Mouse (Mus musculus) layer of hippocampus, postnatal 25 days (tissue): ENCODE results near the gene Sh2d4b. TPM values are rescaled to one million over a fixed set of nuclear protein-coding genes. Genes with fewer than 3 reads are reported as not detected.

Experiments
- DNase-seq, 2 experiments: peaks; one replicate each; pipeline ENCODE4 v3.0.0; 2022; ENCODE audit warnings: mixed read lengths in 2 of 2, low spot score in 1 of 2; ENCODE audit errors: extremely low spot score in 1 of 2
- total RNA-seq, 2 experiments: library from RNA; stranded (reverse); gene quantifications; 2 replicates each; pipeline ENCODE4 v1.2.3; 2021

Sh2d4b gene
- total RNA-seq, 2 experiments from 2014 or later = 1.7 to 1.8 TPM

- DNase-seq = no peak
Observed at GRCm38 (mm10) chr14:40908763-40909162, 15.7 kb upstream of the Sh2d4b start.

- DNase-seq = no peak
Observed at GRCm38 (mm10) chr14:40906770-40907169, 13.7 kb upstream of the Sh2d4b start.

- DNase-seq = no peak
Observed at GRCm38 (mm10) chr14:40905813-40906212, 12.7 kb upstream of the Sh2d4b start.

GRCm38 (mm10) chr14:40902307-40903055 is 9.4 kb upstream of the Sh2d4b start:
- no peak for DNase-seq

- no peak for DNase-seq
Observed at GRCm38 (mm10) chr14:40900267-40900666, 7.2 kb upstream of the Sh2d4b start.

GRCm38 (mm10) chr14:40897916-40898315 is 4.8 kb upstream of the Sh2d4b start:
- DNase-seq = no peak

- DNase-seq = no peak
Observed at GRCm38 (mm10) chr14:40895681-40896080, 2.6 kb upstream of the Sh2d4b start.

- DNase-seq = peak; percentile 90 to 92
Observed at GRCm38 (mm10) chr14:40894576-40895247, 1.6 kb upstream of the Sh2d4b start.

GRCm38 (mm10) chr14:40893884-40894283 is 818 bp upstream of the Sh2d4b start:
- DNase-seq = no peak

- DNase-seq = no peak
Observed at GRCm38 (mm10) chr14:40892326-40892825, 690 bp downstream of the Sh2d4b start.

- DNase-seq = no peak
Observed at GRCm38 (mm10) chr14:40891506-40891905, 1.6 kb downstream of the Sh2d4b start.

- DNase-seq = no peak
Observed at GRCm38 (mm10) chr14:40889704-40890103, 3.4 kb downstream of the Sh2d4b start.

GRCm38 (mm10) chr14:40889181-40889580 is 3.9 kb downstream of the Sh2d4b start:
- DNase-seq = no peak

- no peak for DNase-seq
Observed at GRCm38 (mm10) chr14:40886428-40887202, 6.5 kb downstream of the Sh2d4b start.

- no peak for DNase-seq
Observed at GRCm38 (mm10) chr14:40885752-40886151, 7.3 kb downstream of the Sh2d4b start.

- no peak for DNase-seq
Observed at GRCm38 (mm10) chr14:40885225-40885624, 7.8 kb downstream of the Sh2d4b start.

- no peak for DNase-seq
Observed at GRCm38 (mm10) chr14:40874565-40874964, 18.5 kb downstream of the Sh2d4b start.

- DNase-seq = no peak
Observed at GRCm38 (mm10) chr14:40873961-40874360, 19.1 kb downstream of the Sh2d4b start.

GRCm38 (mm10) chr14:40870598-40870997 is 22.5 kb downstream of the Sh2d4b start:
- no peak for DNase-seq

GRCm38 (mm10) chr14:40864811-40865514 is 28.1 kb downstream of the Sh2d4b start:
- DNase-seq = no peak
